Mouse (Mus musculus) liver, postnatal 0 days (tissue): ENCODE measurements around the gene Nup214. TPM values are rescaled to one million over a fixed set of nuclear protein-coding genes. Genes with fewer than 3 reads are reported as not detected.

Source experiments
- ATAC-seq: fragments of 200-750 bp; cut with Nextera tagmentation; 2 replicates; pipeline ENCODE4 v1.8.0; 2017; ENCODE audit warnings: mild to moderate bottlenecking, moderate library complexity
- DNase-seq: peaks from one replicate; pipeline ENCODE4 v3.0.0-alpha.2; 2016
- H3K27ac ChIP-seq: fragments of 300-500 bp; sonication (generic); 2 replicates; pipeline ENCODE4 v1.5.1; 2014; ENCODE audit warnings: antibody characterized with exemption, moderate library complexity, mild to moderate bottlenecking, low read depth
- H3K27me3 ChIP-seq: fragments of 300-500 bp; sonication (generic); 2 replicates; pipeline ENCODE4 v1.6.1; 2014; ENCODE audit warnings: low read length, control low read depth, mixed read lengths; ENCODE audit not compliant: insufficient read depth
- H3K36me3 ChIP-seq: fragments of 300-500 bp; sonication (generic); replicated peaks from 2 replicates; pipeline ENCODE4 v1.6.1; 2014; ENCODE audit warnings: mild to moderate bottlenecking, control low read depth, low read length, moderate library complexity, mixed read lengths; ENCODE audit not compliant: insufficient read depth
- H3K4me1 ChIP-seq: fragments of 300-500 bp; sonication (generic); 2 replicates; pipeline ENCODE4 v1.6.1; 2014; ENCODE audit warnings: antibody characterized with exemption, mild to moderate bottlenecking, control low read depth; ENCODE audit not compliant: insufficient read depth
- H3K4me2 ChIP-seq: fragments of 300-500 bp; sonication (generic); 2 replicates; pipeline ENCODE4 v1.6.1; 2014; ENCODE audit warnings: low read depth, mild to moderate bottlenecking, low read length, moderate library complexity, mixed read lengths
- H3K4me3 ChIP-seq: fragments of 300-500 bp; sonication (generic); 2 replicates; pipeline ENCODE4 v1.5.1; 2014; ENCODE audit warnings: low read depth, low read length
- H3K9ac ChIP-seq: fragments of 300-500 bp; sonication (generic); replicated peaks from 2 replicates; pipeline ENCODE4 v1.6.1; 2014; ENCODE audit warnings: mild to moderate bottlenecking, moderate library complexity
- H3K9me3 ChIP-seq: fragments of 300-500 bp; sonication (generic); 2 replicates; pipeline ENCODE4 v1.6.1; 2016; ENCODE audit warnings: mild to moderate bottlenecking, control low read depth, low read length, mixed read lengths
- CTCF ChIP-seq: sonication (generic); IDR thresholded peaks from 2 replicates; pipeline ENCODE4 v1.5.1; 2016; ENCODE audit warnings: antibody characterized with exemption, low read depth
- EP300 ChIP-seq: IDR thresholded peaks from 2 replicates; pipeline ENCODE4 v1.6.1; 2016; ENCODE audit warnings: antibody characterized with exemption, low read depth, mild to moderate bottlenecking
- WGBS: fragments of 180-500 bp; shearing (Covaris S2); extraction: QIAGEN DNeasy Blood & Tissue Kit; methylation state at CpG from one replicate; pipeline ENCODE4 v1.1.7; 2014; ENCODE audit not compliant: insufficient replicate concordance; 5-methylcytosine and 5-hydroxymethylcytosine counted together
- polyA plus RNA-seq: library from polyadenylated mRNA; unstranded; fragments of >200 nt; fragmentation: Nextera tagmentation; extraction: Ambion mirVana; gene quantifications from 2 replicates; pipeline ENCODE4 v1.2.1, GENCODE M21; 2015

Nup214 gene
- polyA plus RNA-seq, 1 experiment from 2014 or later = 31.2 TPM

DNA sequence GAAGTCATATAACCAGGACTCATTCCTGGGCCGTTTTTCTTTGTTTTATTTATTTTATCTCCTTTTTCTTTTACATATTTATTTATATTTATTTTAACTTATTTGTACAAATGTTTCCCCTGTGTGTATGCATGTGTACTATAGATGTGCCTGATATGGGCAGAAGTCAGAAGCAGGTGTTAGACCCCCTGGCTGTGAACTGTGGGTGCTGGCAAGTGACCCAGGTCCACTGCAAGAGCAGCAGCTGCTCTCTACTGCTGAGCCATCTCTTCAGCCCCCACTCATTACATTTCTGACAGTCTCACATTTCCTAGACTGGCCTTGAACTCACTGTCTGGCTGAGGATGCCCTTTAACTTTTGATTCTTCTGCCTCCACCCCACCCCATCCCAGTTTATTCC is 35.9 kb upstream of the Nup214 start:
- no peaks in the 10 kb centered on the region for H3K4me1 ChIP-seq
- DNase-seq = no peak
- H3K36me3 ChIP-seq = no peaks in the 10 kb centered on the region
- no peaks in the 10 kb centered on the region for H3K9me3 ChIP-seq
- WGBS = 65% methylated on average over 1 of the region's 1 CpGs
- ATAC-seq = no peak
- no peak overlapping the region for H3K9ac ChIP-seq
- H3K4me2 ChIP-seq = no peak overlapping the region
- no peak overlapping the region for H3K4me3 ChIP-seq
- H3K27ac ChIP-seq = no peak overlapping the region
- TF ChIP-seq EP300 (no peak), CTCF (no peak)
- no peaks in the 10 kb centered on the region for H3K27me3 ChIP-seq

DNA sequence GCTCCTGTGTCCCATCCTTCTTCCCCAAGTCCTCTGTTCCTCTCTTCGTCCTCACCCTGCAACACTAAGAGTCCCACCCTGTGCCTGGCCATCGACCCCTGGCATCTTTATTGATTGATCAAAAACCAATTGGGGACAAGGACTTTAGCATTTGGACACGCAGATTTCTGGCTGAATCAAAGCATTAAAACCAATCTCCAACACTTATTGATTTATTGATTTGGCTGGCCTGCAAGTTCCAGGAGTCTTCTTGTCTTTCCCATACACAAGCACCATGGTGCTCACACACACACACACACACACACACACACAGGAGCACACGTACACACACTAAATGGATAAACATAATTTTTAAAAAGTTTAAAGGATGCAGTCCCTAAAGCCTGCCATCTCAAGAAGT is 31.2 kb upstream of the Nup214 start:
- no peak for DNase-seq
- Histone ChIP-seq H3K9ac (no peak overlapping the region), H3K4me2 (no peak overlapping the region), H3K4me1 (no peaks in the 10 kb centered on the region), H3K27ac (no peak overlapping the region), H3K27me3 (no peaks in the 10 kb centered on the region), H3K9me3 (no peaks in the 10 kb centered on the region), H3K4me3 (no peak overlapping the region), H3K36me3 (no peaks in the 10 kb centered on the region)
- ATAC-seq = no peak
- WGBS = 33% methylated on average over 4 of the region's 4 CpGs
- TF ChIP-seq EP300 (no peak), CTCF (no peak)

DNA sequence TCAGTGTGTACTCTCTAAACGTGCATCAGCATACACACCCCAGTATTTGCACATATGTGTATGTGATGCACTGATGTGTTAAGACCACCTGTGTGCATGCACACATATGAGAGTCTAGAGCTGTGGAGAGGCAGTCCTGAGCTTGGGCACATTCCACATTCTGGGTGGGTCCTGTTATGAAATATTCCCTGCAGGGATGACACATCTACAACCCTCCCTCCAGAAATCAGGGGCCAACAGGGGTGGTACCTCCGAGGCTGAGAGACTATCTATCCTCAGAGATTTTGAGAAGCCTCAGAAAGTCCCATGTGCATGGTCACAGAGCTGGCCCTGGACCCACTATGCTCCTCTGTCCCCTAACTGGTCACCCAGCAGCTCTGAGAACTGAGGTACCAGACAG is 28.7 kb upstream of the Nup214 start:
- Histone ChIP-seq H3K9ac (no peak overlapping the region), H3K27me3 (peaks cover 16% of the 10 kb centered on the region), H3K36me3 (no peaks in the 10 kb centered on the region), H3K4me3 (no peak overlapping the region), H3K4me1 (peaks cover 5% of the 10 kb centered on the region; the same call in 1 of the 2 replicates), H3K4me2 (no peak overlapping the region), H3K9me3 (no peaks in the 10 kb centered on the region), H3K27ac (no peak overlapping the region)
- ATAC-seq = no peak
- no peak for DNase-seq
- TF ChIP-seq CTCF (no peak), EP300 (no peak)
- 55% methylated on average over 2 of the region's 2 CpGs for WGBS

DNA sequence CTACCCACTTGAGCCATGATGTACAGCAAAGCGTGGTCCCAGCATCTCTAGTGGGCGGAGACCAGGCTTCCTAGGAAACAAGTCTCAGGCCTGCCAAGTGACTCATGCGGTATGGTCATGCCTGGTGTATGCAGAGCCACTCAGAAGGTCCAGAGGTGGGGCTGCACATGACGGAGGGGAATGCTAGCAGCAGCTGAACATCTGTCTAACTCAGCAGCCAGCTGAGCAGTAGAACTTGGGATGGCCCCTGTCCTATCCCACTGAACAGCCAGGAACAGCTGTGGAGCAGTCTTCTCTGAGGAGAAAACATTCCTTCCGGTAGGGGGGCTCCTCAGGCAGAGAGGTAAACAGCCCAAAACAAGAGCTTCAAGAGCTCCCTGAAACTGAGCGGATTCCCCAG is 25.8 kb upstream of the Nup214 start:
- no peak for TF ChIP-seq CTCF
- no peak for TF ChIP-seq EP300
- Histone ChIP-seq H3K9me3 (no peaks in the 10 kb centered on the region), H3K4me2 (no peak overlapping the region), H3K9ac (no peak overlapping the region), H3K36me3 (no peaks in the 10 kb centered on the region), H3K27me3 (peaks cover 34% of the 10 kb centered on the region), H3K4me1 (peaks cover 8% of the 10 kb centered on the region; the same call in 1 of the 2 replicates), H3K27ac (no peak overlapping the region), H3K4me3 (no peak overlapping the region)
- WGBS = 84% methylated on average over 6 of the region's 6 CpGs
- ATAC-seq = no peak
- DNase-seq = no peak

DNA sequence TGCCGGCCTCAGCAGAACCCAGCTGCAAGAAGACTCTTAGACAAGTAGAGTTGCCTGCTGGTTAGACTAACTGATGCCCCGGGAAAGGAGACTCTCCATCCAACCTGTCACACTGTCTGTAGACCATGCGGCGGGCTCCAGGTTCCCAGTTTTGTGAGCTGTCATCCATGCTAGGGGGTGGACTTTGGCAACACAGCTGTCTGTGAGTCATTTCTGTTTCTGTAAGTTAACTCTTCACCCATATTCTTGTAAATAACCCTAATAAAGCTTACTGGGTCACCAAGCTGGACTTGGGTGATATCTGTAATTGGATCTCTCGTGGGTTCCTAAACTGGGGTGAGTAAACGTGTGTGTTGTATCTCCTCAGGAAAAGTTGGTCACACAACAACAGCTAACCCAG is 25.4 kb upstream of the Nup214 start:
- 64% methylated on average over 6 of the region's 6 CpGs for WGBS
- no peaks in the 10 kb centered on the region for H3K9me3 ChIP-seq
- H3K4me1 ChIP-seq = peaks cover 8% of the 10 kb centered on the region; the same call in 1 of the 2 replicates
- ATAC-seq (no peak), DNase-seq (no peak)
- H3K27ac ChIP-seq = no peak overlapping the region
- no peak overlapping the region for H3K4me3 ChIP-seq
- H3K27me3 ChIP-seq = peaks cover 34% of the 10 kb centered on the region
- TF ChIP-seq CTCF (no peak), EP300 (no peak)
- no peak overlapping the region for H3K9ac ChIP-seq
- no peak overlapping the region for H3K4me2 ChIP-seq
- H3K36me3 ChIP-seq = no peaks in the 10 kb centered on the region

DNA sequence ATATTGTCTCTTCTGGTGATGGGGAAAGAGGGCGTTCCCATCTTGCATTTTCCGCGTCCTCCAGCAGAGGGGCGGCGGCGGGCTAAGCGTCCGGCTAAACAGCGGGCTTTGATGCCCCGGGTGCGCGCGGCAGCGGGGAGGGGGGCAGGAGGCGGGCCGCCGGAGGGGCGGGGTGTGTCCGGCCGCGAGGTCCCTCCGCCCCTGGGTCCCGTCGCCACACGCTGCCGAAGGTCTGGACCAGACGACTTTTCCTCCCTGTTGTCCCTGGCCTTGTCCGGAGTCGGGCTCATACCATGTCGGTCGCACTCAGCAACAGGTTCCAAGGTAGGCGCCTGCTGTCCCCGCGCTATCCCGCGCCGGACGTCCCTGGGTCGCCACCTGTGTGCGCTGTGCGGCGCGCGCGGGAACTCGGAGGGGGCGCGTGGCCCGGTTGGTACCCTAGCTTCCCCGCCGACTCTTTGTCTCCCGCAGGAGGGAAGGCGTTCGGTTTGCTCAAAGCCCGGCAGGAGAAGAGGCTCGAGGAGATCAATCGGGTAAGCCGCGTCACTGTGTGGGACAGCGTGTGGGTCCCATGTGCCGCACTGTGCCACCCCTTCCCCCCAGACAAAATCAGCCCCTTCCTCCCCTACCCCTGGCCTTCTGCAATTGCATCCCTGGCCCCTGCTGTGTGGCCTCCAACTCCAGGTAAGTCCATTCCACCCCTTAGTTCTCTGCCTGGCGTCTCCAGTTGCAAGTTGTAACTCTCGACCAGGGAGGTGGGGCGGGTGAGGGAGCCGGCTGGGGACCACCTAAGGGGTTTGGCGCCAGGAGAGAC is 24.0 kb upstream of the Nup214 start, which contains the start of gene Aif1l:
Aif1l (plus strand) TSS at position 82 of the 814 bp plus-strand sequence.
- peak; percentile 29; the same call in 1 of the 2 replicates for ATAC-seq
- DNase-seq = peak; percentile 62
- H3K9ac ChIP-seq = no peak within 1 kb of the TSS; the same call in 1 of the 2 replicates
- peak within 1 kb of the TSS; percentile 77 for H3K4me2 ChIP-seq
- no peak within 1 kb of the TSS for H3K27ac ChIP-seq
- H3K4me3 ChIP-seq = peak within 1 kb of the TSS; percentile 44
- no peaks in the 10 kb centered on the region for H3K36me3 ChIP-seq
- TF ChIP-seq EP300 = no peak
- peak; percentile 46 for TF ChIP-seq CTCF
- WGBS = under 1% methylated on average over 57 of the region's 66 CpGs
- peaks cover 34% of the 10 kb centered on the region for H3K27me3 ChIP-seq
- H3K9me3 ChIP-seq = no peaks in the 10 kb centered on the region
- peaks cover 8% of the 10 kb centered on the region; the same call in 1 of the 2 replicates for H3K4me1 ChIP-seq
